Mouse (Mus musculus) small intestine, adult 2 months (tissue): Measurements from ENCODE around the gene Ccdc82. TPM values are rescaled to one million over a fixed set of nuclear protein-coding genes. Genes with fewer than 3 reads are reported as not detected.

ENCODE experiments used
- H3K27ac ChIP-seq: fragments of 200-500 bp; 2 replicates; pipeline ENCODE4 v1.5.1; 2012; ENCODE audit warnings: low read depth, low read length, control low read depth, inconsistent platforms; ENCODE audit not compliant: insufficient read depth
- H3K27me3 ChIP-seq: fragments of 200-500 bp; 2 replicates; pipeline ENCODE4 v1.6.1; 2012; ENCODE audit warnings: mild to moderate bottlenecking, moderate library complexity, low read length, inconsistent platforms; ENCODE audit not compliant: control insufficient read depth, insufficient read depth
- H3K36me3 ChIP-seq: fragments of 200-500 bp; 2 replicates; pipeline ENCODE4 v1.6.1; 2012; ENCODE audit warnings: mild to moderate bottlenecking, low read length, control low read depth, inconsistent platforms; ENCODE audit not compliant: control insufficient read depth, insufficient read depth
- H3K4me1 ChIP-seq: fragments of 200-500 bp; 2 replicates; pipeline ENCODE4 v1.6.1; 2012; ENCODE audit warnings: low read length, inconsistent platforms, mixed read lengths; ENCODE audit not compliant: control insufficient read depth, insufficient read depth, insufficient read length
- H3K4me3 ChIP-seq: fragments of 200-500 bp; 2 replicates; pipeline ENCODE4 v1.5.1; 2012; ENCODE audit warnings: low read depth, mild to moderate bottlenecking, control low read depth, inconsistent platforms, low read length, moderate library complexity
- CTCF ChIP-seq: fragments of 200-500 bp; IDR thresholded peaks from 2 replicates; pipeline ENCODE4 v1.5.1; 2012; ENCODE audit warnings: low read depth, mild to moderate bottlenecking, control low read depth, inconsistent platforms, low read length, moderate library complexity, mixed read lengths; ENCODE audit not compliant: insufficient replicate concordance, insufficient read length; ENCODE audit errors: extremely low read depth
- POLR2A ChIP-seq: fragments of 200-500 bp; IDR thresholded peaks from 2 replicates; pipeline ENCODE4 v1.6.1; 2012; ENCODE audit warnings: low read depth, mild to moderate bottlenecking, control low read depth, inconsistent platforms, low read length, moderate library complexity
- WGBS: fragments of 180-500 bp; shearing (Covaris S2); methylation state at CpG from one replicate; pipeline ENCODE4 v1.1.7; 2018; 5-methylcytosine and 5-hydroxymethylcytosine counted together
- polyA plus RNA-seq: library from polyadenylated mRNA; depleted of rRNA; stranded (reverse); fragments of >200 nt; gene quantifications from 2 replicates; pipeline ENCODE4 v1.2.3, GENCODE M21; 2012

Ccdc82 gene
- polyA plus RNA-seq, 1 experiment, result 4.1 TPM

GRCm38 (mm10) chr9:13306471-13306870 lies 59.7 kb downstream of the Ccdc82 start:
- H3K4me3 ChIP-seq, result no peak overlapping the region
- TF ChIP-seq CTCF (no peak), POLR2A (no peak)
- H3K36me3 ChIP-seq, result no peaks in the 10 kb centered on the region
- peaks cover 9% of the 10 kb centered on the region for H3K4me1 ChIP-seq
- no peaks in the 10 kb centered on the region for H3K27me3 ChIP-seq
- H3K27ac ChIP-seq, result no peak overlapping the region
- WGBS, result 88% methylated on average over 3 of the region's 3 CpGs

DNA sequence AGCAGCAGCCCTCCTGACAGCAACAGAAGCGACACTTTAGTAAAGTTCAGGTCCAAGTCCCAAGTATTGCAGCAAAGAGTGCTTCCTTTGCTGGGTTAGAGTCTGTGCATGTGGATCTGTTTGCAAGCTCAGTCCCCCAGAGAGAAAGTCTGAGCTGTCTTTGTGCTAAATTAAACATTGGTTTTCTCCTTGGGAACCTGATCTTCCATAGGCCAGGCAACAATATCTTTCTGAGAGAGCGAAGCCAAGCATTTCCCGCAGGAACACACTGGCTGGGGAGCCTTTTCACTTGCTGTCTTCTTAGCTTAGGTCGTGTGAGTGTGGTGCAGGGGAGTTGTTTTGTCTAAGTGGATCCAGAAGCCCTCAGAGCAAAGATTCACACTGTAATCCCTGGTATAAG lies 60.5 kb downstream of the Ccdc82 start:
- TF ChIP-seq POLR2A, result no peak
- no peak for TF ChIP-seq CTCF
- H3K27ac ChIP-seq, result no peak overlapping the region
- H3K4me3 ChIP-seq, result no peak overlapping the region
- WGBS, result 68% methylated on average over 4 of the region's 4 CpGs
- peaks cover 8% of the 10 kb centered on the region for H3K4me1 ChIP-seq
- H3K27me3 ChIP-seq, result no peaks in the 10 kb centered on the region
- no peaks in the 10 kb centered on the region for H3K36me3 ChIP-seq

DNA sequence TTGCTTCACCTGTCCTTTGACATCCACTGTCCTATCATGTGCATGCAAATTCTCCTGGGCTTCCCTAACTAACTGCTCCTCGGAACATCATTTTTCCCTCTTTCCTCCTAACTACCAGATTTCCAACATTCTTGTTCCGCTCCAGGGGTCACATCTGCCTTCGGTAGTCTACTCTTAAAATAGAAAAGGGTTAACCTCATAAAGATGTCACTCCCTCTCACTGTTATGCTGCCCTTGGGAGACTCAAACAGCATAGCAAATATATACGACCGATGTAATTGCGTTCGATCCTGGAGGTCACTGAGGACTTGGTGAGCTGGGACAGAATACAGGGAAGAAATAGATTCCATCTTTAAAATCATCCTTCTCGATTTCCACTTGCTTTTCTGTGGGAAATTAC lies 62.0 kb downstream of the Ccdc82 start:
- peaks cover 8% of the 10 kb centered on the region; the same call in 1 of the 2 replicates for H3K4me1 ChIP-seq
- no peak overlapping the region for H3K4me3 ChIP-seq
- TF ChIP-seq CTCF (no peak), POLR2A (no peak)
- WGBS, result 84% methylated on average over 8 of the region's 8 CpGs
- no peaks in the 10 kb centered on the region for H3K27me3 ChIP-seq
- H3K36me3 ChIP-seq, result no peaks in the 10 kb centered on the region
- H3K27ac ChIP-seq, result no peak overlapping the region

DNA sequence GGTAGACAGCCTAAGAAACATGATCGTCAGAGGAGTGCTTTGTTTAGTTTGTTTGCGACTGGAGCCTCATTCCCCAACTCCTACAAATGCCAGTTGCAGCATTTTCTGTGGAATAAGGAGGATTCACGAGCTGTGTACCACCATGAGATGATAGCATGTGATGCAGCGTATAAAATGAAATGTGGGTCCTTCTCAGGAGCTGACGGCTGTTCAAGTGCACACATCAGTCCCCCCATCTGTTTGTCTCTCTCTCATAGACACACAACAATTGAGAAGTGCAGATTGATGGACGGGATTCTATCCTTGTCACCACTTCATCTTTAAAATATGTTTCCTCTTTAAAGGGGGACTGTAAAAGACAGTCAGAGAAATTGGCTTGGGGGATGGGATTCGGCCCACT lies 63.1 kb downstream of the Ccdc82 start:
- Histone ChIP-seq H3K36me3 (no peaks in the 10 kb centered on the region), H3K27ac (no peak overlapping the region), H3K4me1 (0 out of 2 replicates have a peak, but pooled peaks cover 2% of the 10 kb centered on the region), H3K27me3 (no peaks in the 10 kb centered on the region), H3K4me3 (no peak overlapping the region)
- 83% methylated on average over 7 of the region's 7 CpGs for WGBS
- TF ChIP-seq CTCF (no peak), POLR2A (no peak)

GRCm38 (mm10) chr9:13310236-13310635 lies 63.5 kb downstream of the Ccdc82 start:
- TF ChIP-seq CTCF, result no peak
- no peak for TF ChIP-seq POLR2A
- Histone ChIP-seq H3K27ac (no peak overlapping the region), H3K36me3 (no peaks in the 10 kb centered on the region), H3K4me3 (no peak overlapping the region), H3K4me1 (0 out of 2 replicates have a peak, but pooled peaks cover 2% of the 10 kb centered on the region), H3K27me3 (no peaks in the 10 kb centered on the region)
- 82% methylated on average over 3 of the region's 3 CpGs for WGBS

- WGBS, result 44% methylated on average over 2 of the region's 2 CpGs
- Histone ChIP-seq H3K36me3 (no peaks in the 10 kb centered on the region), H3K4me1 (0 out of 2 replicates have a peak, but pooled peaks cover 2% of the 10 kb centered on the region), H3K4me3 (no peak overlapping the region), H3K27me3 (no peaks in the 10 kb centered on the region), H3K27ac (no peak overlapping the region)
- TF ChIP-seq POLR2A, result no peak
- no peak for TF ChIP-seq CTCF
Measured at GRCm38 (mm10) chr9:13311094-13311493, 64.3 kb downstream of the Ccdc82 start.

DNA sequence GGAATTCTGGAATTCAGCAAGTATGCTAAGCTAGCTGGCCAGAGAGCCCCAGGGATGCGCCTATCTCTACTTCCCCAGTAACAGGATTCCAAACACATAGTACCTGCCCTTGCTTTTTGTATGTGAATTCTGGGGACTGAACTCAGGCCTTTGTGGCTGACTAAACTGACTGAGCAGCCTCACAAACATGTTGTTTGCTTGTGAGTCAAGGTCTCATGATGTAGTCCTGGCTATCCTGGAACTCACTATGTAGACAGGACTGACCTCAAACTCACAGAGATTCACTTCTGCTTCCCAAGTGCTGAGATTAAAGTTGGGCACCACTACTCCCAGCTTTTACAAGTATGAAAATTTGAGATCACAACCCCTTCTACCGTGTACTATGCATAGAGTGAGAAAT lies 67.2 kb downstream of the Ccdc82 start:
- H3K36me3 ChIP-seq, result no peaks in the 10 kb centered on the region
- no peak for TF ChIP-seq POLR2A
- no peak for TF ChIP-seq CTCF
- H3K4me3 ChIP-seq, result no peak overlapping the region
- WGBS, result 89% methylated on average over 2 of the region's 2 CpGs
- 0 out of 2 replicates have a peak, but pooled peaks cover 3% of the 10 kb centered on the region for H3K4me1 ChIP-seq
- no peaks in the 10 kb centered on the region for H3K27me3 ChIP-seq
- no peak overlapping the region for H3K27ac ChIP-seq
